Comparison of ENCODE assay signal across 7 mouse cellular contexts in the genomic region with DNA sequence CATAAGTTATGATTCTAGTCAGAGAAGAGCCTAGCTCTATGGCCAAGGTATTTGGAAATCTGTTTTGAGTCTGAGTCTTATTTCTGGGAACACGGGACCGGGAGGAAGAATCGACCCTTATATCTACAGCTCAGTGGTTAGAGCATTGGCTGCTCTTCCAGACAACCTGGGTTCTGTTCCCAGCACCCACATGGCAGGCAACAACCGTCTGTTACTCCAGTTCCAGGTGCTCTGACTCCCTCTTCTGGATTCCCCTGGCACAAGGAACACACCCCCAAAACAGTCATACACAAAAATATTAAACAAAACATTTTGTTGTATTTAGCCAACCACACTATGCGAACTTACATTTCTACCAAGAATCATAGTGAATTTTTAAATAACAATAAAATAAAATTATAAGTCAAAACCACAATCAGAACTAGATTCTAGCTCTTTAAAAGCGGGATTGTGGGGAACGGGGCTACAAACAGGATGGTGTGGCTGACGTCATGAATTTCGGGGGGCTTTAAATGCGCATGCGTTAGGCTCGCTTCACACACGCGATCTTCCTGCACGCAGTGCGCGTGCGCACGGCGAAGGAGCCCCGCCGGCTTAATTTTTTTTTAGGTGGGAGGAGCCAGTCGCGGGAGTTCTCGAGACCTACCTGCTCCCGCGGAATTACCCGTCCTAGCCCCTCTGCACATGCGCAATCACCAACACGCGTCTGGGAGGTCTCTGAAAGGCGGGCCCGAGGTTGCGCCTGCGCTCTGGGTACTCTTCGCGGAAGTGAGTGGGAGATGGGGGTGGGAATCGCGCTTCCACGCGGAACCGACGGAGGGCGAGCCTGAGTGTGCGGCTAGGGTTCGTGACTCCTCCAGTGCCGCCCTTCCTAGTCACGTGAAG. TPM values are rescaled to one million over a fixed set of nuclear protein-coding genes. Genes with fewer than 3 reads are reported as not detected.
A peak's percentile ranks its signal among the peaks of the same experiment; 100 is the strongest.
DNase-seq lines count a peak whose midpoint lies in the region; ATAC-seq and TF ChIP-seq lines count a peak whose summit lies in the region.

No protein-coding gene starts in this region.

- H3K4me3 ChIP-seq in embryonic facial prominence, embryonic 10.5 days: peak overlapping the region; percentile 58
- peak overlapping the region; percentile 36 for H3K4me3 ChIP-seq in intestine, postnatal 0 days (ENCODE audit: low read depth, low read length)
- peak overlapping the region; percentile 44 for H3K4me3 ChIP-seq in midbrain, embryonic 12.5 days
- peak overlapping the region; percentile 66 for H3K4me3 ChIP-seq in small intestine, adult 2 months (ENCODE audit: low read depth, low read length)

- no peaks in the 10 kb centered on the region for H3K36me3 ChIP-seq in embryonic facial prominence, embryonic 10.5 days (replicated peaks)
- H3K36me3 ChIP-seq in intestine, postnatal 0 days (ENCODE audit: control insufficient read depth, insufficient read depth): no peaks in the 10 kb centered on the region
- no peaks in the 10 kb centered on the region for H3K36me3 ChIP-seq in midbrain, embryonic 12.5 days
- H3K36me3 ChIP-seq in small intestine, adult 2 months (ENCODE audit: control insufficient read depth, insufficient read depth, low read length): no peaks in the 10 kb centered on the region

- peak; percentile 69 for TF ChIP-seq POLR2A in small intestine, adult 2 months (IDR thresholded peaks at IDR 0.05; ENCODE audit: low read depth, low read length)

- peak; percentile 72 for TF ChIP-seq CTCF in intestine, postnatal 0 days (IDR thresholded peaks at IDR 0.05; ENCODE audit: low read depth)
- peak; percentile 44; the same call in 1 of the 2 replicates for TF ChIP-seq CTCF in small intestine, adult 2 months (IDR thresholded peaks at IDR 0.05; ENCODE audit: extremely low read depth, insufficient read length, insufficient replicate concordance, low read depth, low read length)

- H3K9me3 ChIP-seq in embryonic facial prominence, embryonic 10.5 days: no peaks in the 10 kb centered on the region
- no peaks in the 10 kb centered on the region for H3K9me3 ChIP-seq in intestine, postnatal 0 days (ENCODE audit: control insufficient read depth)
- H3K9me3 ChIP-seq in midbrain, embryonic 12.5 days: 0 out of 2 replicates have a peak, but pooled peaks cover 2% of the 10 kb centered on the region

- peak overlapping the region; percentile 84 for H3K27ac ChIP-seq in embryonic facial prominence, embryonic 10.5 days (replicated peaks)
- H3K27ac ChIP-seq in intestine, postnatal 0 days (ENCODE audit: low read depth, low read length): peak overlapping the region; percentile 50; the same call in 1 of the 2 replicates
- 0 out of 2 replicates have a peak overlapping the region, but pooled peaks have one; percentile 39 for H3K27ac ChIP-seq in midbrain, embryonic 12.5 days (replicated peaks)
- peak overlapping the region; percentile 50 for H3K27ac ChIP-seq in small intestine, adult 2 months (ENCODE audit: insufficient read depth, low read depth, low read length)

- DNase-seq in adrenal gland, postnatal 10 days: peak; percentile 98
- DNase-seq in embryonic facial prominence, embryonic 10.5 days (ENCODE audit: low spot score): peak; percentile 100
- peak; percentile 96 for DNase-seq in gonadal fat pad, adult 2 months (ENCODE audit: low read depth)
- DNase-seq in left cerebral cortex, postnatal 4 days: peak; percentile 100

- no peaks in the 10 kb centered on the region for H3K27me3 ChIP-seq in embryonic facial prominence, embryonic 10.5 days (replicated peaks; ENCODE audit: low read depth, poor library complexity, severe bottlenecking)
- H3K27me3 ChIP-seq in intestine, postnatal 0 days (replicated peaks; ENCODE audit: control insufficient read depth, insufficient read depth, low read length): no peaks in the 10 kb centered on the region
- H3K27me3 ChIP-seq in midbrain, embryonic 12.5 days: no peaks in the 10 kb centered on the region
- no peaks in the 10 kb centered on the region for H3K27me3 ChIP-seq in small intestine, adult 2 months (ENCODE audit: control insufficient read depth, insufficient read depth, low read length)

- 8% methylated on average over 48 of the region's 48 CpGs for WGBS in embryonic facial prominence, embryonic 10.5 days
- 8% methylated on average over 48 of the region's 48 CpGs for WGBS in intestine, postnatal 0 days
- 8% methylated on average over 48 of the region's 48 CpGs for WGBS in midbrain, embryonic 12.5 days
- WGBS in small intestine, adult 2 months: 8% methylated on average over 48 of the region's 48 CpGs

- peak overlapping the region; percentile 50; the same call in 1 of the 2 replicates for H3K9ac ChIP-seq in intestine, postnatal 0 days (ENCODE audit: low read depth, low read length)
- H3K9ac ChIP-seq in midbrain, embryonic 12.5 days (replicated peaks): no peak overlapping the region; the same call in 1 of the 2 replicates

- H3K4me1 ChIP-seq in embryonic facial prominence, embryonic 10.5 days: peaks cover 22% of the 10 kb centered on the region
- H3K4me1 ChIP-seq in intestine, postnatal 0 days (replicated peaks; ENCODE audit: control insufficient read depth, insufficient read depth, low read length): no peaks in the 10 kb centered on the region
- peaks cover 3% of the 10 kb centered on the region; the same call in 1 of the 2 replicates for H3K4me1 ChIP-seq in midbrain, embryonic 12.5 days
- H3K4me1 ChIP-seq in small intestine, adult 2 months (ENCODE audit: control insufficient read depth, insufficient read depth, insufficient read length, low read length): no peaks in the 10 kb centered on the region; the same call in 1 of the 2 replicates

- peak overlapping the region; percentile 57 for H3K4me2 ChIP-seq in intestine, postnatal 0 days (replicated peaks; ENCODE audit: low read depth)
- peak overlapping the region; percentile 51 for H3K4me2 ChIP-seq in midbrain, embryonic 12.5 days (replicated peaks)

- intact Hi-C loops in left cerebral cortex, postnatal 4 days (cut with DNase I): no loop called here

- peak; percentile 95 for ATAC-seq in intestine, postnatal 0 days
- peak; percentile 93 for ATAC-seq in midbrain, embryonic 12.5 days (ENCODE audit: low FRiP score, low read depth)

RNA-seq across cellular contexts. Expression of a gene that starts 10.6 kb away (rescaled TPM):
- 10 to 100 TPM; 18.5 to 22.8 TPM for total RNA-seq in adrenal gland, postnatal 10 days (2021)
- polyA plus RNA-seq in embryonic facial prominence, embryonic 10.5 days (2016; fragmentation: Nextera tagmentation; extraction: Ambion mirVana): 11.3 and 11.9 TPM in 2 replicates
- 38.5 and 66.6 TPM in 2 replicates for polyA plus RNA-seq in gonadal fat pad, adult 2 months (2012; rRNA removed)
- 3.2 and 4.2 TPM in 2 replicates for polyA plus RNA-seq in intestine, postnatal 0 days (2015; fragmentation: Nextera tagmentation; extraction: Ambion mirVana)
- 10 to 100 TPM; 25.0 to 28.6 TPM for total RNA-seq in left cerebral cortex, postnatal 4 days (2021)
- polyA plus RNA-seq in midbrain, embryonic 12.5 days (2016; fragmentation: Nextera tagmentation; extraction: Ambion mirVana): 10.8 and 12.7 TPM in 2 replicates
- polyA plus RNA-seq in small intestine, adult 2 months (2012; rRNA removed): 1.6 and 3.3 TPM in 2 replicates

RNA-seq across cellular contexts. Expression of a gene that starts 10.8 kb away (rescaled TPM):
- total RNA-seq in adrenal gland, postnatal 10 days (2021): not detected
- polyA plus RNA-seq in embryonic facial prominence, embryonic 10.5 days (2016; fragmentation: Nextera tagmentation; extraction: Ambion mirVana): not detected in 2 replicates
- polyA plus RNA-seq in gonadal fat pad, adult 2 months (2012; rRNA removed): 1.4 and 4.0 TPM in 2 replicates
- 0.43 TPM in 1 of 2 replicates, not detected in the other for polyA plus RNA-seq in intestine, postnatal 0 days (2015; fragmentation: Nextera tagmentation; extraction: Ambion mirVana)
- not detected for total RNA-seq in left cerebral cortex, postnatal 4 days (2021)
- polyA plus RNA-seq in midbrain, embryonic 12.5 days (2016; fragmentation: Nextera tagmentation; extraction: Ambion mirVana): not detected in 2 replicates
- not detected in 2 replicates for polyA plus RNA-seq in small intestine, adult 2 months (2012; rRNA removed)

RNA-seq across cellular contexts. Expression of a gene that starts 42.7 kb away (rescaled TPM):
- total RNA-seq in adrenal gland, postnatal 10 days (2021): 10 to 100 TPM; 13.2 to 14.6 TPM
- 8.4 and 8.7 TPM in 2 replicates for polyA plus RNA-seq in embryonic facial prominence, embryonic 10.5 days (2016; fragmentation: Nextera tagmentation; extraction: Ambion mirVana)
- 43.4 and 44.0 TPM in 2 replicates for polyA plus RNA-seq in gonadal fat pad, adult 2 months (2012; rRNA removed)
- polyA plus RNA-seq in intestine, postnatal 0 days (2015; fragmentation: Nextera tagmentation; extraction: Ambion mirVana): 36.8 and 42.5 TPM in 2 replicates
- total RNA-seq in left cerebral cortex, postnatal 4 days (2021): 10 to 100 TPM; 13.2 to 14.2 TPM
- polyA plus RNA-seq in midbrain, embryonic 12.5 days (2016; fragmentation: Nextera tagmentation; extraction: Ambion mirVana): 11.7 and 13.7 TPM in 2 replicates
- 70.0 and 133 TPM in 2 replicates for polyA plus RNA-seq in small intestine, adult 2 months (2012; rRNA removed)

Comparison
In these comparisons a context has a peak if more than half of its experiments do, and no peak if none do; other contexts are left out.
1. Peak in every context shown above with its lines: DNase-seq, ATAC-seq, H3K4me3 ChIP-seq and H3K27ac ChIP-seq.